Mouse (Mus musculus): ENCODE measurements around the gene Mucl2. TPM values are rescaled to one million over a fixed set of nuclear protein-coding genes. Genes with fewer than 3 reads are reported as not detected.

The Mucl2 gene
- not detected for polyA plus RNA-seq (2017; shearing (Covaris generic))

GRCm38 (mm10) chr15:103899212-103899611 is at the start of gene Mucl2:
Mucl2 (minus strand) TSS chr15:103899312.

Other genes starting within 250 kb of the Mucl2 start
- not detected for gene Mucl1, start 143.8 kb downstream of the Mucl2 start, polyA plus RNA-seq (2017; shearing (Covaris generic))

Data from effector memory CD4-positive, alpha-beta T cell, adult 5 months (primary cell).